Mouse (Mus musculus) embryonic facial prominence, embryonic 10.5 days (tissue): ENCODE measurements at regions not wholly inside any gene's neighbourhood (a gene's known extent, or its start where the extent isn't known, plus 50 kb on each side); places are given as distances from the start of the nearest gene placed in this dataset.

Source experiments
- DNase-seq: peaks from one replicate; pipeline ENCODE4 v3.0.0-alpha.2; 2017; ENCODE audit warnings: low spot score
- H3K27ac ChIP-seq: fragments of 300-500 bp; sonication (generic); replicated peaks from 2 replicates; pipeline ENCODE4 v1.5.1; 2016; ENCODE audit warnings: mild to moderate bottlenecking
- H3K27me3 ChIP-seq: fragments of 300-500 bp; sonication (generic); replicated peaks from 2 replicates; pipeline ENCODE4 v1.6.1; 2016; ENCODE audit warnings: low read depth, mild to moderate bottlenecking; ENCODE audit not compliant: poor library complexity, severe bottlenecking
- H3K36me3 ChIP-seq: fragments of 300-500 bp; sonication (generic); replicated peaks from 2 replicates; pipeline ENCODE4 v1.6.1; 2016; ENCODE audit warnings: mild to moderate bottlenecking, moderate library complexity
- H3K4me1 ChIP-seq: fragments of 300-500 bp; sonication (generic); 2 replicates; pipeline ENCODE4 v1.6.1; 2016
- H3K4me3 ChIP-seq: fragments of 300-500 bp; sonication (generic); 2 replicates; pipeline ENCODE4 v1.5.1; 2016; ENCODE audit warnings: mild to moderate bottlenecking, moderate library complexity
- H3K9me3 ChIP-seq: fragments of 300-500 bp; sonication (generic); 2 replicates; pipeline ENCODE4 v1.6.1; 2016; ENCODE audit warnings: mild to moderate bottlenecking
- WGBS: fragments of 180-500 bp; shearing (Covaris S2); methylation state at CpG from one replicate; pipeline ENCODE4 v1.1.7; 2016; 5-methylcytosine and 5-hydroxymethylcytosine counted together

GRCm38 (mm10) chr11:56442381-56442780 is 401.6 kb upstream of the Nmur2 start:
- no peaks in the 10 kb centered on the region for H3K27me3 ChIP-seq
- no peak overlapping the region for H3K27ac ChIP-seq
- H3K4me3 ChIP-seq = no peak overlapping the region
- no peaks in the 10 kb centered on the region for H3K9me3 ChIP-seq
- WGBS = 82% methylated on average over 3 of the region's 3 CpGs
- no peak for DNase-seq
- H3K4me1 ChIP-seq = peaks cover 8% of the 10 kb centered on the region; the same call in 1 of the 2 replicates
- H3K36me3 ChIP-seq = no peaks in the 10 kb centered on the region

GRCm38 (mm10) chr11:56441071-56441470 is 400.3 kb upstream of the Nmur2 start:
- peaks cover 8% of the 10 kb centered on the region; the same call in 1 of the 2 replicates for H3K4me1 ChIP-seq
- no peaks in the 10 kb centered on the region for H3K36me3 ChIP-seq
- 57% methylated on average over 2 of the region's 2 CpGs for WGBS
- H3K9me3 ChIP-seq = no peaks in the 10 kb centered on the region
- DNase-seq = no peak
- H3K27me3 ChIP-seq = no peaks in the 10 kb centered on the region
- no peak overlapping the region for H3K27ac ChIP-seq
- no peak overlapping the region for H3K4me3 ChIP-seq

DNA sequence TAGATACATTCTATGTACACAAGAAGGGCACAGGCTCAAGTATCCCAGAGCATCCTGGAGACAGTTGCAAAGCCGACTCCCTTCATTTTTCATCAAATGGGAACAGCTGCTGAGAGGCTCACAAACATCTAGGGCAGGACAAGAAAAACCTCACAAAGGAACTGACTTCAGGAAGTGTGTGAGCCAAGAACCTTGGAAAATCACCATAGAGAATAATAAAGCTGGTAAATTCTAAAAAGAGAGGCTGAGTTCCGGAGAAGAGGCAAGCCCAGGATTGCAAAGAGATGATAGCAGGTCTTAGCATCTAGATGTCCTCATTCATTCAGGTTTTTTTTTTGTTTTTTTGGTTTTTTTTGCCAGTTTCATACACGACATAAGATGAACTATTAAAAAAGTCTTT is 390.3 kb upstream of the Nmur2 start:
- no peaks in the 10 kb centered on the region for H3K4me1 ChIP-seq
- no peaks in the 10 kb centered on the region for H3K9me3 ChIP-seq
- no peak overlapping the region for H3K4me3 ChIP-seq
- H3K27ac ChIP-seq = no peak overlapping the region
- no peaks in the 10 kb centered on the region for H3K27me3 ChIP-seq
- 84% methylated on average over 3 of the region's 3 CpGs for WGBS
- DNase-seq = no peak
- H3K36me3 ChIP-seq = no peaks in the 10 kb centered on the region

DNA sequence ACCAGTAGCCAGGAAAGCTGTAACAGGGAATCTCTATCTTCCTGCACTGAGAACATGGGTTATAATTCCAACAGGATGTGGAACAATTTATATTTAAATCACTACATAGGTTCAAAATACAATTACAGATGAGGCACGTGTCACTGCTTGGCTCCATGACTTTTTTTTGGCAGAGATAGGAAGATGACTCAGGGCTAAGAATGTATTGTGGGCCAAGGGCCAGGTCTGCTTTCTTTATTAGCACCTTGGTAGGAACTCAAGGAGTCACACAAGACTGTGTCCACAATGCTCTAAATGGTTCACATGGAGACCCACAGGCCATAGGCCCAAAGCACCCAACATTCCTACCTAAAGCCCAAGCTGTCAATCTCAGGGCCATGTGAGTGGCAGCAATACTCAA is 344.0 kb upstream of the Nmur2 start:
- Histone ChIP-seq H3K4me3 (no peak overlapping the region), H3K27ac (no peak overlapping the region), H3K9me3 (no peaks in the 10 kb centered on the region), H3K36me3 (no peaks in the 10 kb centered on the region), H3K4me1 (no peaks in the 10 kb centered on the region), H3K27me3 (no peaks in the 10 kb centered on the region)
- no peak for DNase-seq
- 72% methylated on average over 1 of the region's 1 CpGs for WGBS

DNA sequence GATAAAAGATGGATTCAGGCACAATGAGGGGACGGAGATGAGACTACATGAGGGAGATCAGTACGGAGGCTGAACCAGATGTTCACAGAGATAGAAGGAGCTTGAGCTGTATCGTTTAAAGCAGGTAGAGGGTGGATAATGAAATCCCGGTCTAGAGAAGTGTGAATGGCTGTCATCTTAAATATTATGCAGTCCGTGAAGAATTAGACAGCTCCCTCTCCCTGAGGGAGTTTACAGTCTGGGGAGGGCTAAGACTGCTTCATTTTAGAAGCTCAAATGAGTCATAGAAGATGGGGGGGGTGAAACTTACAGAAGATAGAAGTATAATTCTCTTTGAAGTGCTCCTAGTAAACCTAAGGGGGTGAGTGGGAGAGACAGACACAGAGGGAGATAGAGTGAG is 336.7 kb upstream of the Nmur2 start:
- Histone ChIP-seq H3K9me3 (no peaks in the 10 kb centered on the region), H3K4me1 (no peaks in the 10 kb centered on the region), H3K4me3 (no peak overlapping the region), H3K36me3 (no peaks in the 10 kb centered on the region), H3K27ac (no peak overlapping the region), H3K27me3 (no peaks in the 10 kb centered on the region)
- 84% methylated on average over 5 of the region's 5 CpGs for WGBS
- DNase-seq = no peak

DNA sequence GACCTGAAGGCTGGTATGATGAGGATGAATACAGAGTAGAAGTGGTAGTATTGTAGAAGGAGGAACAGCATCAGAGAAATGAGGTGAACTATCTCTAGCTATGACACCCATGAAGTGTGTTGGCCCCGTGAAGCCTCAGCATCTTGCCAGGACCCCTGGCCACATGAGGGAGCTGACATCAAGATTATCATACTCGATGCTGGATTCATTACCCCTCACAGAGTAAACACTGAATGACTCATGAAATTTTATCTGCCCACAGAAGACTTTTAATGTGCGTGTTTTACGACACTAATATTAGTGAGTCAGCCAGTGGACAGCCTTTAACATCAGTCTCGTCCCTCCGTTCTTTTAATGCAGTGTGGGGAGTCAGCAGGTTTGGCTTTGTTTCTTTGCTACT is 333.5 kb upstream of the Nmur2 start:
- DNase-seq = no peak
- Histone ChIP-seq H3K4me3 (no peak overlapping the region), H3K9me3 (no peaks in the 10 kb centered on the region), H3K4me1 (no peaks in the 10 kb centered on the region), H3K27ac (no peak overlapping the region), H3K27me3 (no peaks in the 10 kb centered on the region), H3K36me3 (no peaks in the 10 kb centered on the region)
- WGBS = 86% methylated on average over 6 of the region's 6 CpGs

DNA sequence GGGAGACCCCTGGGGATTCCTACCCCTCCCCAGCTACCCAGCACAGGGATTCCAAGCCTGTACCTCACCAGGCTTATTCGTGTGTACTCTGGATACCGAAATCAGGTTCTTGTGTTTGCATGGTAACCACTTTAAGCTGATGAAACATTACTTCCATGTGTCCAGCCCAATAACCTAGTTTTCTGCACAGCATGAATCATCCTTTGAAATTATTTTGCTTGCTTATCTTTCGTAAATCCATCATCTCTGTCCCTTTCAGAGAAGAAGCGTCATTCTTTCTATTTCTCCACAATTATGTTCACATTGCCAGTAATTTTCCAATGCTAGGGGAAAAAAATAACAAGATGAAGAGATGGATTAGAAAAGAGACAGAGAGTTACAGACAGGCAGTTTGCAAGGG is 332.8 kb upstream of the Nmur2 start:
- WGBS = 87% methylated on average over 4 of the region's 4 CpGs
- DNase-seq = no peak
- no peaks in the 10 kb centered on the region for H3K36me3 ChIP-seq
- H3K9me3 ChIP-seq = no peaks in the 10 kb centered on the region
- H3K27ac ChIP-seq = no peak overlapping the region
- H3K4me1 ChIP-seq = no peaks in the 10 kb centered on the region
- H3K27me3 ChIP-seq = no peaks in the 10 kb centered on the region
- H3K4me3 ChIP-seq = no peak overlapping the region

DNA sequence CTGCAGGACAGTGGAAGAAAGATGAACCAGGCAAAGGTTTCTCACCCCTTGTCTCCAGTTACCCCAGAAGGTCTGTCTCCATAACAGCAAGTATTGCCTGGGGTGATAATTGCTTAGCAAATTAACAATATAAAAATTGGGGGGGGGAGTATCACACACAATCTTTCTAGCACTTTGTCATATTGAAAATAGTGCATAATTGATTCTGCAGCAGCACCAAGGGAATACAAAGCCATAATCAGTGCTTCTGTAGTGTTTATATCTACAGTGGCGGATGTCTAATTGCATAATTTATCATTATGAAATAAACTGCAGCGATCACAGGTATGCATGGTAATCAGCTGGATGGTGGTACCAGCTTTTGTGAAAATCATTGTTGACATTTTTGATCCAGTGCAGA is 316.9 kb upstream of the Nmur2 start:
- Histone ChIP-seq H3K36me3 (no peaks in the 10 kb centered on the region), H3K4me3 (no peak overlapping the region), H3K4me1 (no peaks in the 10 kb centered on the region), H3K27me3 (no peaks in the 10 kb centered on the region), H3K9me3 (no peaks in the 10 kb centered on the region), H3K27ac (no peak overlapping the region)
- WGBS = 84% methylated on average over 2 of the region's 2 CpGs
- DNase-seq = no peak

GRCm38 (mm10) chr11:56351798-56352366 is 311.1 kb upstream of the Nmur2 start:
- no peaks in the 10 kb centered on the region for H3K27me3 ChIP-seq
- H3K27ac ChIP-seq = no peak overlapping the region
- no peak for DNase-seq
- no peaks in the 10 kb centered on the region for H3K36me3 ChIP-seq
- H3K4me3 ChIP-seq = no peak overlapping the region
- no peaks in the 10 kb centered on the region for H3K9me3 ChIP-seq
- 80% methylated on average over 7 of the region's 7 CpGs for WGBS
- no peaks in the 10 kb centered on the region for H3K4me1 ChIP-seq

- H3K27ac ChIP-seq = no peak overlapping the region
- WGBS = 78% methylated on average over 1 of the region's 1 CpGs
- no peaks in the 10 kb centered on the region for H3K36me3 ChIP-seq
- no peak for DNase-seq
- no peaks in the 10 kb centered on the region for H3K9me3 ChIP-seq
- H3K4me3 ChIP-seq = no peak overlapping the region
- no peaks in the 10 kb centered on the region for H3K27me3 ChIP-seq
- H3K4me1 ChIP-seq = no peaks in the 10 kb centered on the region
These were observed 310.4 kb upstream of the Nmur2 start for GRCm38 (mm10) chr11:56351231-56351630.

DNA sequence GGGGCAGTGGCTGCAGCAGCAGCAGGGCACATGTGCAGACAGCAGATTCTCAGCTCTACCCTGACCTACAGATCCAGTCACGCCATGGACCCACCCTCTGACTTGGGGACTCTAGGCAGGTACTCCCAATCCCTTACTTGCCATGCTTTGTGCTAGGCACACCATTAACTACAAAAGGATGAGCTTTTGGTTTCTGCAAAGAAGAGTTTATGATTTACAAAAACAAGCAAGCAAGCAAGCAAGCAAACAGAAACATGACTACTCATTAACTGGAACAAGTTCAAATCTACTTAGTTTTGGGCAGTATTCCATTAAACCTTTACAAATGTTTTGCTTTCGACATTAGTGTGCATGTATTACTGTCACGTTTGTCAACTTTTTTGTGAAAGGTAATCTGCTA is 309.0 kb upstream of the Nmur2 start:
- Histone ChIP-seq H3K9me3 (no peaks in the 10 kb centered on the region), H3K4me1 (no peaks in the 10 kb centered on the region), H3K27ac (no peak overlapping the region), H3K36me3 (no peaks in the 10 kb centered on the region), H3K27me3 (no peaks in the 10 kb centered on the region), H3K4me3 (no peak overlapping the region)
- WGBS = 92% methylated on average over 3 of the region's 3 CpGs
- no peak for DNase-seq

DNA sequence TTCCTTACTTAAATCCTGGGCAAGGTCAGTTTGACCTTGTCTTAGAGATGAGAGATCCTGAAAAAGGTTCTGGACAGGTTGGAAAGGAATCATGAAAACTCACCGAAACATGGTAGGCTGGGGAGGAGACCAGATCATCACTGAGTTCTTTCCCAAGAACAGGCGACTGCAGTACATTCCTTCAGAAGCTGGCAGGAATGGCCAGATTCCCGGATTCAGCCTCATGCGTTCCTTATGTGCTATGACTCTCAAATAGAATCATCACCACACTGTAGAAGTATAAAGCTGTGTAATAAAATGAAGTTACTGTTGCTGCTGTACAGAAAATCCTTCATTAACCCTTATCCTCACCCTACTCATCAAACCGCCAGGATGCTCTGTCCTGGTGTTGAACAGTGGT is 307.6 kb upstream of the Nmur2 start:
- DNase-seq = no peak
- no peaks in the 10 kb centered on the region for H3K9me3 ChIP-seq
- WGBS = 90% methylated on average over 5 of the region's 5 CpGs
- H3K4me3 ChIP-seq = no peak overlapping the region
- H3K4me1 ChIP-seq = no peaks in the 10 kb centered on the region
- no peaks in the 10 kb centered on the region for H3K27me3 ChIP-seq
- no peak overlapping the region for H3K27ac ChIP-seq
- no peaks in the 10 kb centered on the region for H3K36me3 ChIP-seq

DNA sequence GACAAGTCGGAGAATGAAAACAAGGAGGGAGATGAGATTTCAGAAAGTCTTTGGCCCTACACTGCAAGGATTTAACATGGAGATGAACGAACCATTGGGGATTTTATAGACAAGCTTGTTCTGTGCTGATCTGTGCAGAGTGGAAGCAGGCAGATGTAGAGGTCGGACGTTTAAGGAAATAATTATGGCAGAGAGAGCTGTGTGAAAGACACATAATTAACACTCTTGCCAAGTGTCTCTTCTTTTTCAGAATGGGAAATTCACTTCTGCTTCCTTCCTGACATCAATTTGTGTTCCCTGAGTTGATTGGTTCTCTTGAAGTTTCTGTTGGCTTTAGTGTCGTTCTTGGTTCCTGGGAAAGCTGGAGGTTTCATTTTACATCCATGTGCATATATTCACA is 302.3 kb upstream of the Nmur2 start:
- no peaks in the 10 kb centered on the region for H3K36me3 ChIP-seq
- no peak overlapping the region for H3K27ac ChIP-seq
- no peaks in the 10 kb centered on the region for H3K27me3 ChIP-seq
- WGBS = 73% methylated on average over 5 of the region's 5 CpGs
- no peak overlapping the region for H3K4me3 ChIP-seq
- DNase-seq = no peak
- no peaks in the 10 kb centered on the region for H3K4me1 ChIP-seq
- H3K9me3 ChIP-seq = no peaks in the 10 kb centered on the region

- Histone ChIP-seq H3K9me3 (no peaks in the 10 kb centered on the region), H3K4me1 (no peaks in the 10 kb centered on the region), H3K4me3 (no peak overlapping the region), H3K36me3 (no peaks in the 10 kb centered on the region), H3K27ac (no peak overlapping the region), H3K27me3 (no peaks in the 10 kb centered on the region)
- WGBS = 67% methylated on average over 1 of the region's 1 CpGs
- no peak for DNase-seq
These were observed 300.9 kb upstream of the Nmur2 start for GRCm38 (mm10) chr11:56341731-56342130.
